ENCODE assay signal across 9 mouse cellular contexts in the genomic region with DNA sequence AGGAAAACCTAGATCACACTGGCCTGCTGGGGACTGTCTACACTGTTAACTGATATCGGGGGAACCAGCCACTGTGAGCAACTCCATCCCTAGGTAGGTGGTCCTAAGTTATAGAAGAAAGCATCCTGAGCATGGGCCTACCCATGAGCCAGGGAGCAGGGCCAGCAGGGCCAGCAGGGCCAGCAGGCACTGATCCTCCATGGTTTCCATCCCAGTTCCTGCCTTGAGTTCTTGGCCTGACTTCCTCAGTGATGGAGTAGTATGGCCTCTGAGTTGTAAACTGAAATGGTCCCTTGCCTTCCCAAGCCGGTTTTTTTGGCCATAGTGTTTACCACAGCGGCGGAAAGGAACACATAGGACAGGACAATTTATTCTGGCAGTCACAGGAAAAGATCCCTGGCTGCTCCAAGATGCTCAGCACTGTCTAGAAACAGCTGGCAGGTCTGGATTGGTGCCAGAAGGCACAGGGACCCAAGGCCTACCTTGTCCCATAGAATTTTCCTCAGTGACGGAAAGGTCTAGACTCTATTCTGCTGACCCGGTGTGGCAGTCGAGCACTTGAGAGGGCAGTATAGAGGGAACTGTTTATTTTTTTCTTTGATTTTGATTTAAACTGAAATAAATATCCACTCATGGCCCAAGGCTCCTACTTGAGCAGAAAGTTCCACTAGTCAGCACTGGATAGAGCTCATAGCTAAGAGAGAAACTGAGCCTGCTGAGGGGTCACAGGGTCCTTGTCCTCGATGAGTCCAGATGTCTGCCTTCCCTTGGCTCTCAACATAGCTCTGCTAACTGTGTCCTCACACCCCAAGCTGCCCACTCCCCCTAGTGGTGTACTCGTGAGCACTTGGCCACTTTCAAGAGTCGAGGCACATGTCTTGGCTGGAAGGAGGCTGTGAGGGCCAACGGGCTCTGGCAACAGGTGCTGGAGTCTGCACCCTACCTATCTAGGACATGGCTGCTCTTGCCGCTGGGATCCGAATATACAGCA. TPM values are rescaled to one million over a fixed set of nuclear protein-coding genes. Genes with fewer than 3 reads are reported as not detected.
A peak's percentile ranks its signal among the peaks of the same experiment; 100 is the strongest.
DNase-seq lines count a peak whose midpoint lies in the region; ATAC-seq and TF ChIP-seq lines count a peak whose summit lies in the region.
"Had no signal": no experiment of that assay in that cellular context is flagged by ENCODE, and none has a peak within 500 bp of the region (broad histone marks: within the 10 kb centered on the region; RNA-seq: fewer than 3 reads in every experiment).

No protein-coding gene starts in this region.

- no peak for ATAC-seq in kidney, postnatal 0 days (replicated peaks; ENCODE audit: low FRiP score, low read depth)
- ATAC-seq in forebrain, postnatal 0 days = no peak
- no peak for ATAC-seq in heart, embryonic 12.5 days (ENCODE audit: insufficient number of reproducible peaks, low FRiP score)

- no peak overlapping the region for H3K27ac ChIP-seq in kidney, postnatal 0 days
- H3K27ac ChIP-seq in forebrain, postnatal 0 days (ENCODE audit: low read depth, low read length) = no peak overlapping the region
- H3K27ac ChIP-seq in heart, embryonic 12.5 days (ENCODE audit: poor library complexity, severe bottlenecking) = no peak overlapping the region
- H3K27ac ChIP-seq: heart, embryonic 15.5 days had no signal

- peak; percentile 21 for DNase-seq in kidney, postnatal 0 days (ENCODE audit: low spot score)
- DNase-seq in kidney, adult 8-10 months = no peak
- peak; percentile 41 for DNase-seq in 416B (ENCODE audit: low read depth)
- peak; percentile 66 for DNase-seq in MN1 (ENCODE audit: low spot score)
- peak; percentile 50 for DNase-seq in forebrain, postnatal 0 days
- DNase-seq in natural killer cell, adult 2 months (ENCODE audit: low spot score in 2 of 2) = no peak

- no peaks in the 10 kb centered on the region for H3K9me3 ChIP-seq in kidney, postnatal 0 days (replicated peaks; ENCODE audit: low read length)
- H3K9me3 ChIP-seq in forebrain, postnatal 0 days (ENCODE audit: low read length) = no peaks in the 10 kb centered on the region
- no peaks in the 10 kb centered on the region for H3K9me3 ChIP-seq in heart, embryonic 12.5 days (replicated peaks)
- H3K9me3 ChIP-seq: heart, embryonic 15.5 days had no signal

- no peak overlapping the region for H3K9ac ChIP-seq in kidney, postnatal 0 days (ENCODE audit: low read depth, low read length)
- H3K9ac ChIP-seq in forebrain, postnatal 0 days = no peak overlapping the region
- H3K9ac ChIP-seq in heart, embryonic 12.5 days = no peak overlapping the region
- H3K9ac ChIP-seq: heart, embryonic 15.5 days had no signal

- TF ChIP-seq CTCF in kidney, postnatal 0 days (IDR thresholded peaks at IDR 0.05; ENCODE audit: low read depth) = peak; percentile 62
- peak; percentile 71 for TF ChIP-seq CTCF in forebrain, postnatal 0 days (IDR thresholded peaks at IDR 0.05; ENCODE audit: low read depth)

- H3K36me3 ChIP-seq in kidney, postnatal 0 days (ENCODE audit: insufficient read depth, low read length) = no peaks in the 10 kb centered on the region
- H3K36me3 ChIP-seq in forebrain, postnatal 0 days (ENCODE audit: insufficient read depth) = no peaks in the 10 kb centered on the region
- H3K36me3 ChIP-seq in heart, embryonic 12.5 days = no peaks in the 10 kb centered on the region
- H3K36me3 ChIP-seq: heart, embryonic 15.5 days had no signal

- 57% methylated on average over 13 of the region's 13 CpGs for WGBS in kidney, postnatal 0 days
- 63% methylated on average over 13 of the region's 13 CpGs for WGBS in forebrain, postnatal 0 days
- 61% methylated on average over 13 of the region's 13 CpGs for WGBS in heart, embryonic 12.5 days

- no peak overlapping the region for H3K4me2 ChIP-seq in kidney, postnatal 0 days (ENCODE audit: low read length)
- no peak overlapping the region for H3K4me2 ChIP-seq in forebrain, postnatal 0 days (ENCODE audit: low read depth)
- no peak overlapping the region for H3K4me2 ChIP-seq in heart, embryonic 12.5 days
- H3K4me2 ChIP-seq: heart, embryonic 15.5 days had no signal

- no peaks in the 10 kb centered on the region for H3K4me1 ChIP-seq in kidney, postnatal 0 days (replicated peaks; ENCODE audit: insufficient read depth, low read length)
- no peaks in the 10 kb centered on the region for H3K4me1 ChIP-seq in forebrain, postnatal 0 days (ENCODE audit: insufficient read depth)
- H3K4me1 ChIP-seq in heart, embryonic 12.5 days (replicated peaks) = no peaks in the 10 kb centered on the region
- H3K4me1 ChIP-seq: heart, embryonic 15.5 days had no signal

- no peak overlapping the region for H3K4me3 ChIP-seq in kidney, postnatal 0 days (replicated peaks; ENCODE audit: low read depth, low read length)
- H3K4me3 ChIP-seq in forebrain, postnatal 0 days (ENCODE audit: low read depth, low read length) = no peak overlapping the region
- no peak overlapping the region for H3K4me3 ChIP-seq in heart, embryonic 12.5 days
- H3K4me3 ChIP-seq: heart, embryonic 15.5 days had no signal

- no peaks in the 10 kb centered on the region for H3K27me3 ChIP-seq in kidney, postnatal 0 days (ENCODE audit: insufficient read depth, low read length)
- no peaks in the 10 kb centered on the region for H3K27me3 ChIP-seq in forebrain, postnatal 0 days (ENCODE audit: insufficient read depth, low read length)
- no peaks in the 10 kb centered on the region for H3K27me3 ChIP-seq in heart, embryonic 12.5 days (replicated peaks)
- H3K27me3 ChIP-seq: heart, embryonic 15.5 days had no signal

RNA-seq across cellular contexts. Expression of a gene that starts 50.4 kb away (rescaled TPM):
- polyA plus RNA-seq in kidney, postnatal 0 days (2015; fragmentation: Nextera tagmentation; extraction: Ambion mirVana) = 0.15 and 0.21 TPM in 2 replicates
- total RNA-seq in forebrain, postnatal 0 days (2014; rRNA removed) = 13.2 and 17.3 TPM in 2 replicates
- polyA plus RNA-seq in forebrain, postnatal 0 days (2015; fragmentation: Nextera tagmentation; extraction: Ambion mirVana) = 4.1 and 6.1 TPM in 2 replicates
- 0.10 TPM in 1 of 2 replicates, not detected in the other for polyA plus RNA-seq in heart, embryonic 12.5 days (2016; fragmentation: Nextera tagmentation; extraction: Ambion mirVana)
- total RNA-seq: liver, adult 2 months had no signal
- polyA plus RNA-seq: heart, embryonic 15.5 days; liver, adult 2 months had no signal

Comparison
In these comparisons a context has a peak if more than half of its experiments do, and no peak if none do; other contexts are left out.
1. DNase-seq: peak in kidney, postnatal 0 days (single experiment), 416B (single experiment), MN1 (single experiment) and forebrain, postnatal 0 days (single experiment); none in kidney, adult 8-10 months (0 of 2) and natural killer cell, adult 2 months (0 of 2).